Mouse (Mus musculus) lung, postnatal 0 days (tissue): ENCODE measurements around the gene Tenm3.

Experiments
- CTCF ChIP-seq: IDR thresholded peaks from 2 replicates; pipeline ENCODE4 v1.5.1; 2016; ENCODE audit warnings: antibody characterized with exemption, mild to moderate bottlenecking
- EP300 ChIP-seq: IDR thresholded peaks from 2 replicates; pipeline ENCODE4 v1.6.1; 2016; ENCODE audit warnings: antibody characterized with exemption, mild to moderate bottlenecking, control low read depth

- TF ChIP-seq CTCF (no peak), EP300 (no peak)
Measured at GRCm38 (mm10) chr8:48517431-48517830, 326.3 kb downstream of the Tenm3 start.
